Mouse (Mus musculus) G1E (cell line): ENCODE measurements around the gene Cd3d. TPM values are rescaled to one million over a fixed set of nuclear protein-coding genes. Genes with fewer than 3 reads are reported as not detected.

Experiments used
- ATAC-seq: 2 replicates; pipeline ENCODE4 v1.8.0; 2016; ENCODE audit warnings: mild to moderate bottlenecking; ENCODE audit not compliant: insufficient number of reproducible peaks, poor library complexity, low FRiP score, severe bottlenecking; ENCODE audit errors: extremely low read depth
- DNase-seq: peaks from one replicate; pipeline ENCODE4 v3.0.0; 2012; ENCODE audit warnings: low spot score
- H3K27me3 ChIP-seq: 2 replicates; pipeline ENCODE4 v1.6.1; 2012; ENCODE audit warnings: mild to moderate bottlenecking, low read length, inconsistent platforms; ENCODE audit not compliant: insufficient read depth
- H3K36me3 ChIP-seq: replicated peaks from 2 replicates; pipeline ENCODE3; 2012; ENCODE audit warnings: mild to moderate bottlenecking, inconsistent platforms
- H3K4me1 ChIP-seq: 2 replicates; pipeline ENCODE4 v1.6.1; 2012; ENCODE audit warnings: low read depth, low read length, inconsistent platforms, mixed read lengths; ENCODE audit not compliant: insufficient read depth
- H3K4me3 ChIP-seq: 2 replicates; pipeline ENCODE4 v1.5.1; 2012; ENCODE audit warnings: low read depth, mild to moderate bottlenecking, inconsistent platforms, low read length, moderate library complexity, mixed read lengths
- H3K9me3 ChIP-seq: replicated peaks from 2 replicates; pipeline ENCODE4 v1.6.1; 2012; ENCODE audit warnings: inconsistent platforms
- CTCF ChIP-seq: IDR thresholded peaks from 2 replicates; pipeline ENCODE4 v1.5.1; 2012; ENCODE audit warnings: low read depth, low read length, inconsistent platforms, mixed read lengths
- GATA1 ChIP-seq: IDR thresholded peaks from 2 replicates; pipeline ENCODE4 v1.6.1; 2012; ENCODE audit warnings: borderline replicate concordance, low read length, inconsistent platforms, mixed read lengths
- GATA2 ChIP-seq: IDR thresholded peaks from 2 replicates; pipeline ENCODE4 v1.6.1; 2012; ENCODE audit warnings: low read depth, low read length, inconsistent platforms, borderline replicate concordance
- POLR2AphosphoS5 ChIP-seq: IDR thresholded peaks from 2 replicates; pipeline ENCODE4 v1.6.1; 2012; ENCODE audit warnings: low read depth, low read length, inconsistent platforms; ENCODE audit not compliant: insufficient replicate concordance
- TAL1 ChIP-seq: conservative IDR thresholded peaks from 2 replicates; pipeline ENCODE4 v1.6.1; 2012; ENCODE audit warnings: low read depth, low read length, inconsistent platforms, mixed read lengths
- polyA plus RNA-seq: library from polyadenylated mRNA; stranded (reverse); fragments of >175 nt; gene quantifications from 2 replicates; pipeline ENCODE4 v1.2.3, GENCODE M21; 2012
- total RNA-seq, 2 experiments: library from RNA; stranded (forward) in 1 of 2; stranded (reverse) in 1 of 2; fragments of 200-1000 nt in 1 of 2; fragments of >200 nt in 1 of 2; fragmentation: Nextera tagmentation in 1 of 2; gene quantifications; 2 replicates each; pipeline ENCODE4 v1.2.3; 2014 to 2017

The Cd3d gene
- total and polyA plus RNA-seq, 3 experiments: not detected

DNA sequence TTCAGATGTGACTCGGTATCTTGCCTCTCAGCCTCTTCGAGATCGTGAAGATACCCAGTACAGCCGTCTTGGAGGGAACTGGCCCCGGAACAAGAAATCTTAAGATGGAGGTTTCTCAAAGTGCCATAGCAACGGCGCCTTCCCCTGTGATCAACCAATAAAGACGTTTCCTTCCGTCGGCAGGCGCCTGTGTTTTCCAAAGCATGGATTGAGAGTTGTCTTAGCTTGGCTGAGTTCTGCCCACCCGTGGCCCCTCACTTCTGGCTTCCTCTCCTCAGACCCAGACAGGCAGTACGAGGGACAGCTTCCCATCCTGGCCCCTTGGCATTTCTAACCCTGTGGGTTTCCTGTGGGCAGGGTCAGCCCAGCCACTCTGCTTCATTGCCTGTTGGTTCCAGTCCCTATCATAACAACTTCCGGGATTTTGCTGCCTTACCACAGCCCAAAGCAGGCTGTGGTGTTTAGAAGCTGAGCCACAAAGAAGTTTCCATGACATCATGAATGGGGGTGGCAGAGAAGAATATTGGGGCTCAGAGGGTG is 4.7 kb downstream of the Cd3d start:
- H3K4me1 ChIP-seq: no peaks in the 10 kb centered on the region
- no peaks in the 10 kb centered on the region for H3K9me3 ChIP-seq
- H3K4me3 ChIP-seq: no peak overlapping the region
- no peaks in the 10 kb centered on the region for H3K36me3 ChIP-seq
- no peak for DNase-seq
- no peak for ATAC-seq
- H3K27me3 ChIP-seq: peaks cover 17% of the 10 kb centered on the region
- no peak for TF ChIP-seq CTCF
- no peak for TF ChIP-seq POLR2AphosphoS5
- no peak for TF ChIP-seq TAL1
- no peak for TF ChIP-seq GATA1
- no peak for TF ChIP-seq GATA2

DNA sequence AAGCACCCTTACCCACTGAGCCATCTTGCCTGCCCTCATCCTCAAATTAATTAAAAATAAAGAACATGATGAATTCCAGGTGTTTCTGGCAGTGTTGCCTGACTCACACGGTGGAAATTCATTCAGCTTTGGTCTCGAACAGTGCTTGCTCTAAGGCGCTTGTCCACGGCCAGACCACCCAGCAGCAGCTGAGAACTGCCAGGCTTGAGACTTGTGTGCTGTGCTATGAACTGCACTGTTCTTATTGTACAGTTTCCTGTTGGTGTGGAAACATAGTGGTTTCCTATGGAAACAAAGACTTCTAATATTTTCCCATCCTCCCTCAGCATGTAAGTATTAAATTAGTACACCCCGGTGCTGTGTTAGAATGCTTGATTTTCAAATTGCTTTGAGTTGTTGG is 5.4 kb downstream of the Cd3d start:
- DNase-seq: no peak
- Histone ChIP-seq H3K4me1 (no peaks in the 10 kb centered on the region), H3K27me3 (peaks cover 14% of the 10 kb centered on the region), H3K36me3 (no peaks in the 10 kb centered on the region), H3K9me3 (no peaks in the 10 kb centered on the region), H3K4me3 (no peak overlapping the region)
- no peak for ATAC-seq
- TF ChIP-seq TAL1 (no peak), GATA2 (no peak)

DNA sequence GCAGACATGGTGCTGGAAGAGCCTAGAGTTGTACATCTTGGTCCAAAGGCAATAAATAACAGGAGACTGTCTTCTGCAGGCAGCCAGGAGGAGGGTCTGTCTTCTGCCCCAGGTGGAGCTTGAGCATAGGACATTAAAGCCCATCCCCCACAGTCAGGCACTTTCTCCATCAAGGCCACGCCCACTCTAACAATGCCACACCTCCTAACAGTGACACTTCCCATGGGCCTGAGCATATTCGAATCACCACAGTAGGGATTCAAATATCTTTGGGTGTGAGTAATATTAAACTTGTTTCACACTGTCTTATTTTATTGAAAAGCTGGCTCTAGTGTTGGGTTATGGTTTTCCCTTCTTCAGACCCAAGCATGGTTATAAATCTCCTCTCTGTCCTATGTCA is 10.2 kb downstream of the Cd3d start:
- DNase-seq (no peak), ATAC-seq (no peak)
- no peaks in the 10 kb centered on the region for H3K36me3 ChIP-seq
- H3K4me3 ChIP-seq: no peak overlapping the region
- H3K9me3 ChIP-seq: no peaks in the 10 kb centered on the region
- 0 out of 2 replicates have a peak, but pooled peaks cover 2% of the 10 kb centered on the region for H3K27me3 ChIP-seq
- H3K4me1 ChIP-seq: no peaks in the 10 kb centered on the region
- TF ChIP-seq GATA2 (no peak), CTCF (no peak), TAL1 (no peak), POLR2AphosphoS5 (no peak), GATA1 (no peak)

- Histone ChIP-seq H3K9me3 (no peaks in the 10 kb centered on the region), H3K4me3 (no peak overlapping the region), H3K27me3 (0 out of 2 replicates have a peak, but pooled peaks cover 2% of the 10 kb centered on the region), H3K4me1 (no peaks in the 10 kb centered on the region), H3K36me3 (no peaks in the 10 kb centered on the region)
- DNase-seq (no peak), ATAC-seq (no peak)
- TF ChIP-seq GATA1 (no peak), CTCF (no peak), GATA2 (no peak), TAL1 (no peak), POLR2AphosphoS5 (no peak)
Measured at GRCm38 (mm10) chr9:44992271-44992670, 10.7 kb downstream of the Cd3d start.

DNA sequence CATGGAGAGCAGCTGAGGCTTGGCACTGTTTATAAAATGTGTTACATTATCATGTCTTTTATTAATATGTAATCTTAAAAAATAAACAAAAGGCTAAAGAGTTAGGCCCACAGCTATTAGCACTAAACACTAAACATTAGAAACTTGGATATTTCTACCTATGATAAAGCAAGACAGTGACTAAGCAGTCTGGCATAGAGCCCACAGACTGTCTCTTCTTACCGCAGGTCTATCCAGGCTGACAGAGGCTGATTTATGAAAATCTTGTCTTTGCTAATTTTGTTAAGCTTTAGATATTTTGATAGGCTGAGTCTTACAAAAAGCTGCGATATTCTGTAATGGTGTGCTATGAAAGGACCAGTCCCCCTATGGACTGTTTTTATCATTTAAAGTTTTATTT is 11.7 kb downstream of the Cd3d start:
- Histone ChIP-seq H3K27me3 (peaks cover 8% of the 10 kb centered on the region; the same call in 1 of the 2 replicates), H3K4me1 (no peaks in the 10 kb centered on the region), H3K36me3 (no peaks in the 10 kb centered on the region), H3K9me3 (no peaks in the 10 kb centered on the region), H3K4me3 (no peak overlapping the region)
- ATAC-seq (no peak), DNase-seq (no peak)
- TF ChIP-seq GATA1 (no peak), POLR2AphosphoS5 (no peak), GATA2 (no peak), CTCF (no peak), TAL1 (no peak)

DNA sequence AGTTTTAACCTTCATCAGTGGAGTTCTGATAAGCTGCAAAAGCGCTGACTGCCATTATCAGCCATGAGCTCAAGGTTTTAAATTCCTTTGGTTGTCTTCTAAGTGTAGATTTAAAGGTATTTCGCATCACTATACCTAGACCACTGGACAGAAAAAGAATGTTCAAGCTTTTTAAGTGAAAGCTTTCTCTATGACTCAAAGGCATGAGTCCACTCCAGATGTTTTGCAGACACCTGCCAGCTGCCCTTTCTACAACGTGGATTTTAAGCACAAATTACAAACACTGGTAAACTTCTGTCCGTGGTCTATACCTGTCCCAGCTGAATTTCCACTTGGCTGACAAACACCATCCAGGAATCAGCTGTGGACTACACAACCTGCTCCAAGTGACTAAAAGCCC is 13.4 kb downstream of the Cd3d start:
- TF ChIP-seq CTCF (no peak), GATA1 (no peak), POLR2AphosphoS5 (no peak), TAL1 (no peak), GATA2 (no peak)
- H3K4me1 ChIP-seq: no peaks in the 10 kb centered on the region
- DNase-seq: no peak

GRCm38 (mm10) chr9:44996590-44996989 is 15.0 kb downstream of the Cd3d start:
- Histone ChIP-seq H3K27me3 (peaks cover 14% of the 10 kb centered on the region; the same call in 1 of the 2 replicates), H3K36me3 (no peaks in the 10 kb centered on the region), H3K4me1 (no peaks in the 10 kb centered on the region), H3K9me3 (no peaks in the 10 kb centered on the region), H3K4me3 (no peak overlapping the region)
- ATAC-seq: no peak
- no peak for TF ChIP-seq TAL1
- no peak for TF ChIP-seq GATA1
- no peak for TF ChIP-seq CTCF
- no peak for TF ChIP-seq GATA2
- no peak for TF ChIP-seq POLR2AphosphoS5
- no peak for DNase-seq

More for the DNA sequence above, 13.4 kb downstream of the Cd3d start:
- no peak overlapping the region for H3K4me3 ChIP-seq
- H3K27me3 ChIP-seq: peaks cover 14% of the 10 kb centered on the region; the same call in 1 of the 2 replicates
- H3K36me3 ChIP-seq: no peaks in the 10 kb centered on the region
- no peak for ATAC-seq
- no peaks in the 10 kb centered on the region for H3K9me3 ChIP-seq
